Mouse (Mus musculus) NIH3T3 (cell line): ENCODE measurements around the gene Usp40.
"Not testable (repeated sequence)": the region's sequence is repeated elsewhere in the genome, so short reads cannot be mapped to it uniquely, and the experiment has no call there.

ENCODE experiments used
- DNase-seq: peaks from one replicate; pipeline ENCODE4 v3.0.0-alpha.2; 2012; ENCODE audit warnings: low read depth

The Usp40 gene

GRCm38 (mm10) chr1:88008211-88008697 lies at the start of gene Usp40:
Gene Usp40 (minus strand): TSS chr1:88008551.
- peak; percentile 94 for DNase-seq

GRCm38 (mm10) chr1:88055088-88055487 lies 46.7 kb upstream of the Usp40 start, which contains the start of gene Ugt1a10:
Gene Ugt1a10 (plus strand): TSS chr1:88055388.
- no peak for DNase-seq

GRCm38 (mm10) chr1:88047408-88047807 lies 39.1 kb upstream of the Usp40 start:
- not testable (repeated sequence) for DNase-seq

DNA sequence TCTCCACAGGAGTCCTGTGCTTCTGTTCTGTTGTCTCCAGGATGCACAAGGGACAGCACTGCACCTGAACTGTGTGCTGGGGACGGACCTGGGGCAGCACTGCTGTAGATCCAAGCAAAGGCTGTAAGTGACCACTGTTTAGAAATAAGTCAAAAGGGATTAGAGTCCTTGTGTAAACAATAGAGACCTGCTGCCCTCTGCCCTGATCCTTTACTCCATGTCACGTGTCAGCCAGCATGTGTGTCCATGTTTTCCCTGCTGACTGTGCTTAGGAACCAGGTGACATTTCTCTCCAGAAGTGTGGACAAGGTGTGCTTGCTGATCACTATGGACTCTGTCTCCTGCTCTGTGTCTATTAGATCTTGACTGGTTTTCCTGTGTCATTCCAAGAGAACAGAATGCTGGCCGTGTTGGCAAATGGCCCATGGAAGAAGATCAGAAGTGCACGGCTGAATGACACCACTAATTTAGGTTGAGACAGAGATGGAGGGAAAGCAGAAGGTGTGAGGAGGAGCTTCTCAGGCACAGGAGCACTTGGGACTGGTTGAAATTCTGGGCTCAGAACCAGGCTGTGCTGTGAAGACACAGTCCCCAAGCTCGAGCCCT lies 36.6 kb upstream of the Usp40 start:
- DNase-seq: not testable (repeated sequence)

- DNase-seq: not testable (repeated sequence)
These were observed 34.7 kb upstream of the Usp40 start for GRCm38 (mm10) chr1:88043044-88043443.

DNA sequence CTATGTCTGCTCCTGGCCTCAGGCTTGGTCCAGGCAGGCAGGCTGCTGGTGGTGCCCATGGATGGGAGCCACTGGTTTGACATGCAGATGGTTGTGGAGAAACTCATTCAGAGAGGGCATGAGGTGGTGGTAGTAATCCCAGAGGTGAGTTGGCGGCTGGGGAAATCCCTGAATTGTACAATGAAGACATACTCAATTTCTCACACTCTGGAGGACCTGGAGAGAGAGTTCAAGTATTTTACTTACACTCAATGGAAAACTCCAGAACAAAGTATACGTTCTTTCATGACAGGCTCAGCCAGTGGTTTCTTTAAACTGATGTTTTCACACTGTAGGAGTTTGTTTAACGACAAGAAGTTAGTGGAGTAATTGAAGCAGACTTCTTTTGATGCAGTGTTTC lies 16.9 kb upstream of the Usp40 start:
- not testable (repeated sequence) for DNase-seq

DNA sequence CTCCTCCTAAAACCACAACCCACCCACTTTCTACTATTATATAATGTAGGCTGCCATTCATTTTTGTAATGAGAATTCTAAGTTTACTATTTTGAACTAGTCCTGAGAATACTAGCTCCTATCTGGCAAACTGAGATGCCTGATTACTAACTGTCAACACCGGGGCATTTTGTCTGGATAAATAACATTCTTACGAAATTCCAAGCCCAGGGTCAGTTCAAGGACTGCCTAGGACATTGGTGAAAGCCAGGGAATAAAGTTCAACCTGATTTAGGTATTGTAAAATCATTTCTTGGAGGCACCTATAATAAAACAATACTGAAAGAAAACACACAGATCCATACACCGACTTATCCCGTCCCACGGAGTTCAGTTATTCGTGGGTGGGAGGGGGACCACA lies 7.0 kb upstream of the Usp40 start:
- DNase-seq: no peak

GRCm38 (mm10) chr1:88014671-88015070 lies 6.3 kb upstream of the Usp40 start:
- no peak for DNase-seq

DNA sequence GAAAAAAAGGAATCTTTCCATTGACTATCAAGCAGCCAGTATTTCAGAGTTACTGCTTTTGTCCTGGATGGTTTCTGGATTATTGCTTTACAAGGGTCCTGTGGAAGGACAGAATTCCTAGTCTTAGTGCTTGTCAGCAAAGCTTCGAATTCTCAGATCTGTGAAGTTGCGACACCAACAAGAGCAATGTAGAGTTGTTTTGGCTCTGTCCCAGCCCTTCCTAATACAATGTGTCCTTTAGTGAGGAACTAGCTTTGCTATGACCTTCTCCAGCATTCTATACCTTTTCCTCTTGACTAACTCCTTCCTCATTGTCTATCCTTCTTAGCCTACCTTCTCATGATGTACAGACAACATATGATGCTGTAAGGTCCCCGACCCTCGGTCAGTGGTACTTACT lies 5.8 kb upstream of the Usp40 start:
- peak; percentile 35 for DNase-seq

GRCm38 (mm10) chr1:88013726-88014125 lies 5.4 kb upstream of the Usp40 start:
- DNase-seq: no peak

- DNase-seq: no peak
These were observed 1.2 kb upstream of the Usp40 start for GRCm38 (mm10) chr1:88009521-88009920.

- no peak for DNase-seq
These were observed 384 bp upstream of the Usp40 start for GRCm38 (mm10) chr1:88008735-88009134.

DNA sequence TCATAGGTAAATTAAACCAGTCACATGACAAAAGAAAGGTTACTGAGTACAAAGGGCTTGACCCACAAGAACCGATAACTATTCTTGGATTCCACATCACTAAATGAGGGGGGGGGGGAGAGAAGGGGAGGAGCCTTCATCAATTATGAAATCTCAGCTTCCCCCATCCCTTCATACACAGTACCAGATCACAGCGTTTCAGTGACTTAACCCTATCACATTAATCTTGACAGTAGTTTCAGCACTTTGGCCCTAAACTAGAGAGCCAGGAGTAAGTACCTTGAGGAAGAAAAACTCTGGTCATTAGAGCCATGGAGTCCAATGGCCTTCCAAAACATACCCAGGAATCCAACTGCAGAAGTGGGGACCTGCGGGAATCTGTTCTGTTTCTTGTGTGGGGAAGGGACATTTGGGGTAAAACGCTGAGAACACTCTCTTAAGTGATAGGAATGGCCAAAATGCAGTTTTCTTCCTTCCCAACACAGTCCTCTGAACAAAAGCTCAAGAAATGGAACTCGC lies 600 bp downstream of the Usp40 start:
- no peak for DNase-seq

- DNase-seq: no peak
These were observed 15.6 kb downstream of the Usp40 start for GRCm38 (mm10) chr1:87992716-87993115.

GRCm38 (mm10) chr1:87982291-87982690 lies 26.1 kb downstream of the Usp40 start:
- no peak for DNase-seq

GRCm38 (mm10) chr1:87970381-87970780 lies 38.0 kb downstream of the Usp40 start:
- no peak for DNase-seq

GRCm38 (mm10) chr1:87961459-87962167 lies 46.7 kb downstream of the Usp40 start:
- no peak for DNase-seq

DNA sequence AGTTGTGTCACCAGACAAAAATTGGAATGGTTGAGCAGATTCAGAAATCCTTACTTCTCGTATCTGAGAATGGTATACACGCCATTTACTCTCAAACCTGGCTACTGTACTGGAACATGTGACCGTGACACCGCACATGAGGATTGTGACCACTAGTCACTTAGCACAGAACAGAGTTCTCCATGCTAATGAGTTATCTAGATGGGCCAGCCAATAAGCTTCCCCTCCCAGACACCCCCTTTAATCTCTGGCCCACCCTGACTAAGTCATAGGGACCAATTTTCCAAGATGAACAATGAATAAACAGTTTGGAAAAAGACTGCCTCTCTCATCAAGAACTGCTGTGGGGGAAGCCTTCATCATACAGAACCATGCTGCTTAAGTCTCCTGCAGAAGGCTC lies 47.6 kb downstream of the Usp40 start:
- DNase-seq: no peak

DNA sequence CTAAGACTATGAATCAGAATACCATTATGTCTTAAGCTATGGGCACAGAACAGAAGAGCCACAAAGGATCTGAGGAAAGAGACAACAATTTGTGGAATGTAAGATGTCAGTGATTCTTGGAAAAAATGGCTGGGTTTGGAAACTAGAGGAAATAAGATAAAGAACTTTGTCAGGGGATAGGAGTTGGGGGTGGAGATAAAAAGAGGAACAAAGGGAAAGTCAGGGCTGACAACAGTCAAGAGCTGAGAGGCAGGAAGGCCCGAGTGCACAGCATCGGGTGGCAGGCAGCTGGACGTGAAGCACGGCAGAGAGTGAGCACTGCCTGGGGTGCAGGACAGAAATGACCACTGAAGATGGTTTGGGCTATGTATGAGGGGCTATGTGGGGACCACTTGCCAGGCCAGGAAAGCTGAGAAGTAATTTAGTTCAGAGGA lies 48.3 kb downstream of the Usp40 start:
- no peak for DNase-seq

GRCm38 (mm10) chr1:87959532-87959931 lies 48.8 kb downstream of the Usp40 start:
- DNase-seq: no peak

- no peak for DNase-seq
These were observed 49.4 kb downstream of the Usp40 start for GRCm38 (mm10) chr1:87958931-87959330.

GRCm38 (mm10) chr1:87953073-87953472 lies 55.3 kb downstream of the Usp40 start:
- DNase-seq: no peak

DNA sequence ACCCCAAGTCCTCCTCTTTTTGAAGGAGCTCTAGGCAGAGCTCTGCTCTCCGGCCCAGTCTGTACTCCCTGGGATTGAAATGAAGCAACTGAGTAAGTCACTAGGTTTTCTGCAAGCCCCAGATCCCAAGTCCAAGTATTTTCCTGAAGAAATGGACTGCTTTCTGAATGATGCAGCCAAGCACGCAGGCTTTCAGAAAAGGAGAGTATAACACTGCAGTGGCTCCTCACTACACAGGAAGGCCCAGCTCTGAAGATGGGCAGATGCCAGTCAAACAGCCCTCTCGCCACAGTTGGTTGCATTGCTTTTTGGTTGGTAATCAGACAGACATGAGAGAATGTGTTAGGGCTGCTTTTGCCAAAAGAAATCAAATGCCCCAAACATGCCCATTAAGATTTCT lies 56.7 kb downstream of the Usp40 start:
- no peak for DNase-seq
